Mouse (Mus musculus) erythroblast, embryonic 14.5 days (primary cell): ENCODE results near the gene Itpr3.

Source experiments
- GATA1 ChIP-seq: IDR thresholded peaks from 2 replicates; pipeline ENCODE4 v1.6.1; 2012; ENCODE audit warnings: low read length, inconsistent platforms, mixed read lengths
- TAL1 ChIP-seq: IDR thresholded peaks from 3 replicates; pipeline ENCODE4 v1.6.1; 2012; ENCODE audit warnings: low read length, inconsistent platforms, mixed read lengths

DNA sequence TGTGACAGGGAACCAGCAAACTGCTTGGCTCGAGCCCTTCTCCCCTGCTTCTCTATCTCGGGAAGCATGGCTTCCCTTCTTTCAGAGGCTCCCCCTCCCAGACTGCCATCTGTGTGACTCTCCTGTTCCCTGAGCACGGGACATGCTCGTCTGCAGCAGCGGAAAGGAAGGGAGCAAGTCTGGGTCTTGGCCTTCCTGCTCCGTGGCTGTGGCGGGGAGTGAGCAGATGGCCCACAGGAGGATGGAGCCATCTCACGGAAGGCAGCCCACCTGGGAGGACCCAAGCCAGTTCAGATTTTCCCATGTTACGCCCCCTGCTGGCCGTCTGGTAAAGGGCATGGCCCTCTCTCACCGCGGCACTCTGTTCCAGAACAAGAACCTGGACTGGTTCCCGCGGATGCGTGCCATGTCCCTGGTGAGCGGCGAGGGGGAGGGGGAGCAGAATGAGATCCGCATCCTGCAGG, 63.5 kb downstream of the Itpr3 start:
- TF ChIP-seq GATA1 = no peak
- no peak for TF ChIP-seq TAL1
